Mouse (Mus musculus) kidney, adult 2 months (tissue): ENCODE data around the gene Add1.

Experiments used
- CTCF ChIP-seq: fragments of 200-500 bp; conservative IDR thresholded peaks from 2 replicates; pipeline ENCODE4 v1.5.1; 2011; ENCODE audit warnings: low read depth, mild to moderate bottlenecking, control low read depth, low read length, moderate library complexity, mixed read lengths; ENCODE audit not compliant: insufficient read depth, insufficient read length
- POLR2A ChIP-seq: fragments of 200-500 bp; IDR thresholded peaks from one replicate; pipeline ENCODE4 v1.6.1; 2011; ENCODE audit warnings: low read depth, low read length, control low read depth

GRCm38 (mm10) chr5:34657556-34657955 lies 84.1 kb downstream of the Add1 start:
- TF ChIP-seq CTCF (no peak), POLR2A (no peak)
